Mouse (Mus musculus): ENCODE data around the gene Htr1d. TPM values are rescaled to one million over a fixed set of nuclear protein-coding genes. Genes with fewer than 3 reads are reported as not detected.

Htr1d gene
- polyA plus RNA-seq, 1 experiment from 2014 or later = 0.52 TPM

- WGBS = under 1% methylated on average over 36 of the region's 36 CpGs
Measured at GRCm38 (mm10) chr4:136469371-136469903, 46.1 kb downstream of the Htr1d start, which contains the start of gene Luzp1. Gene Luzp1, plus strand, starts transcription at chr4:136469761.

GRCm38 (mm10) chr4:136469941-136470346, 46.6 kb downstream of the Htr1d start:
- peak overlapping the region; percentile 94 for H3K4me3 ChIP-seq (replicated peaks)
- peak overlapping the region; percentile 90 for H3K9ac ChIP-seq (replicated peaks)
- WGBS = under 1% methylated on average over 37 of the region's 55 CpGs
- peak overlapping the region; percentile 96 for H3K27ac ChIP-seq
- ATAC-seq = peak; percentile 85
- peaks cover 7% of the 10 kb centered on the region; the same call in 1 of the 2 replicates for H3K27me3 ChIP-seq
- peaks cover 23% of the 10 kb centered on the region for H3K4me1 ChIP-seq (replicated peaks)
- H3K9me3 ChIP-seq = no peaks in the 10 kb centered on the region
- no peaks in the 10 kb centered on the region for H3K36me3 ChIP-seq
- peak overlapping the region; percentile 71 for H3K4me2 ChIP-seq (replicated peaks)

More at GRCm38 (mm10) chr4:136469371-136469903, 46.1 kb downstream of the Htr1d start, which contains the start of gene Luzp1:
- Histone ChIP-seq H3K9ac (replicated peaks) (peak within 1 kb of the TSS; percentile 90), H3K4me3 (replicated peaks) (peak within 1 kb of the TSS; percentile 94), H3K9me3 (no peaks in the 10 kb centered on the region), H3K36me3 (no peaks in the 10 kb centered on the region), H3K27ac (peak within 1 kb of the TSS; percentile 96), H3K4me1 (replicated peaks) (peaks cover 23% of the 10 kb centered on the region), H3K27me3 (peaks cover 12% of the 10 kb centered on the region), H3K4me2 (replicated peaks) (peak within 1 kb of the TSS; percentile 71)
- peak; percentile 94 for ATAC-seq

DNA sequence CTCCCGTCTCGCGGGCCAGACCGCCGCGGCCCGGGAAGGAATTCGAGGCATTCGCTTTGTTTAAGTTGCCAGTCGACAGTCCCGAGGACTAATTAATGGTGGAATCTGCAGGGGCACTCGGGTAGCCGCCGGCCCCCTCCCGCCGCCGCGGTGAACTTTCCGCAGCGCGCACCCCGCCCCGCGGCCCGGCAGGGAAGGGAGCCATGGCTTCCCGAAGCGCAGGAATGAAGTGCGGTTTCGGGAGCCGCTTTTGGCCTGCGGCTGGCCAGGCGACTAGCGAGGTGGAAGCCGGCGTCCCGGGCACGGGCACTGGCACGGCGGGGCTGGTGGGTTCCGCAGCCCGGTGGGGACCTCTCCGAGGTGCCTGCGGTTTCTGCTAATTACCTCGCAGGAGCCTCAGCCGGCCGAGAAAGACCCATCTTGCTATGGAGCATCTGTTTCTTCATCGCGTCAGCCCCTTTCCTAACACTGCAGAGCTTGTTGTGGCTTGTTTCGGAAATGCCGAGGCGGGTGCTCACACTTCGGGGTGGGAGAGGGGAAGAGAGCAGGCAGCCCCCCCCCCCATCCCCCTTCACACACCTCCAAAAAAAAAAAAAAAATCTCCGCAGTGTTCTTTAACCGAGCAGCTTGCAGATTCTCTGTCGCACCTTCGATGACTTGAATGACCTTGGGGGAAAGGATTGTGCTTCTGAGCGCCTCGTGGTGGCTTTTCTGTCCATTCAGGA, 47.2 kb downstream of the Htr1d start:
- ATAC-seq = peak; percentile 49
- H3K27ac ChIP-seq = peak overlapping the region; percentile 96
- WGBS = under 1% methylated on average over 56 of the region's 58 CpGs

GRCm38 (mm10) chr4:136476692-136477091, 53.4 kb downstream of the Htr1d start:
- H3K4me2 ChIP-seq (replicated peaks) = no peak overlapping the region
- no peak overlapping the region for H3K4me3 ChIP-seq (replicated peaks)
- H3K36me3 ChIP-seq = no peaks in the 10 kb centered on the region
- H3K9ac ChIP-seq (replicated peaks) = no peak overlapping the region
- ATAC-seq = no peak
- peaks cover 10% of the 10 kb centered on the region for H3K4me1 ChIP-seq (replicated peaks)
- no peak overlapping the region for H3K27ac ChIP-seq
- WGBS = 95% methylated on average over 1 of the region's 1 CpGs
- H3K9me3 ChIP-seq = no peaks in the 10 kb centered on the region
- no peaks in the 10 kb centered on the region for H3K27me3 ChIP-seq

More for the DNA sequence above, 47.2 kb downstream of the Htr1d start:
- Histone ChIP-seq H3K9me3 (no peaks in the 10 kb centered on the region), H3K4me1 (replicated peaks) (peaks cover 23% of the 10 kb centered on the region), H3K36me3 (no peaks in the 10 kb centered on the region), H3K4me2 (replicated peaks) (peak overlapping the region; percentile 71), H3K27me3 (0 out of 2 replicates have a peak, but pooled peaks cover 3% of the 10 kb centered on the region), H3K9ac (replicated peaks) (peak overlapping the region; percentile 90), H3K4me3 (replicated peaks) (peak overlapping the region; percentile 94)

GRCm38 (mm10) chr4:136486549-136486948, 63.2 kb downstream of the Htr1d start:
- Histone ChIP-seq H3K4me3 (replicated peaks) (no peak overlapping the region), H3K4me1 (replicated peaks) (no peaks in the 10 kb centered on the region), H3K9me3 (no peaks in the 10 kb centered on the region), H3K27ac (no peak overlapping the region), H3K9ac (replicated peaks) (no peak overlapping the region), H3K4me2 (replicated peaks) (no peak overlapping the region), H3K36me3 (no peaks in the 10 kb centered on the region), H3K27me3 (no peaks in the 10 kb centered on the region)
- ATAC-seq = no peak
- 92% methylated on average over 2 of the region's 2 CpGs for WGBS

Other genes with a start within 250 kb of the Htr1d start
- 3.9 and 4.5 TPM in 2 replicates for gene Asap3, start 217.2 kb upstream of the Htr1d start, polyA plus RNA-seq (2015; fragmentation: Nextera tagmentation; extraction: Ambion mirVana)
- gene Tcea3, start 175.8 kb upstream of the Htr1d start, polyA plus RNA-seq (2015; fragmentation: Nextera tagmentation; extraction: Ambion mirVana) = 0.87 and 1.1 TPM in 2 replicates
- gene Zfp46, start 138.8 kb upstream of the Htr1d start, polyA plus RNA-seq (2015; fragmentation: Nextera tagmentation; extraction: Ambion mirVana) = 39.5 and 40.7 TPM in 2 replicates
- gene Hnrnpr, start 112.6 kb upstream of the Htr1d start, polyA plus RNA-seq (2015; fragmentation: Nextera tagmentation; extraction: Ambion mirVana) = 254 and 270 TPM in 2 replicates
- gene 6030445D17Rik, start 38.7 kb downstream of the Htr1d start, polyA plus RNA-seq (2015; fragmentation: Nextera tagmentation; extraction: Ambion mirVana) = 0.12 TPM in 1 of 2 replicates, not detected in the other
- 68.1 and 79.1 TPM in 2 replicates for gene Luzp1, start 46.2 kb downstream of the Htr1d start, polyA plus RNA-seq (2015; fragmentation: Nextera tagmentation; extraction: Ambion mirVana)
- gene Kdm1a, start 179.2 kb downstream of the Htr1d start, polyA plus RNA-seq (2015; fragmentation: Nextera tagmentation; extraction: Ambion mirVana) = 81.0 and 94.8 TPM in 2 replicates
- not detected in 2 replicates for gene Tex46, start 186.9 kb downstream of the Htr1d start, polyA plus RNA-seq (2015; fragmentation: Nextera tagmentation; extraction: Ambion mirVana)
- gene Lactbl1, start 199.1 kb downstream of the Htr1d start, polyA plus RNA-seq (2015; fragmentation: Nextera tagmentation; extraction: Ambion mirVana) = 0.09 TPM in 1 of 2 replicates, not detected in the other

Measured in midbrain, embryonic 13.5 days (tissue).